Mouse (Mus musculus) MEL (cell line): Measurements from ENCODE around the gene Slc16a11. TPM values are rescaled to one million over a fixed set of nuclear protein-coding genes. Genes with fewer than 3 reads are reported as not detected.

Experiments
- DNase-seq: peaks from one replicate; pipeline ENCODE4 v3.0.0; 2011; ENCODE audit warnings: low read depth, low spot score
- H3K27ac ChIP-seq: 2 replicates; pipeline ENCODE4 v1.5.1; 2012; ENCODE audit warnings: low read depth, mild to moderate bottlenecking, control low read depth, low read length, moderate library complexity; ENCODE audit not compliant: control insufficient read depth
- H3K27me3 ChIP-seq, 2 experiments: fragments of 150-350 bp in 1 of 2; sonication (generic) in 1 of 2; 2 replicates each; pipeline ENCODE4 v1.6.1; 2012; ENCODE audit warnings: low read length in 2 of 2, mild to moderate bottlenecking in 2 of 2, improper control_type of control experiment in 1 of 2, moderate library complexity in 1 of 2; ENCODE audit not compliant: insufficient read depth in 2 of 2, control insufficient read depth in 1 of 2
- H3K36me3 ChIP-seq, 2 experiments: 2 replicates each; pipeline ENCODE4 v1.6.1; 2012 to 2014; ENCODE audit warnings: low read length in 2 of 2, improper control_type of control experiment in 1 of 2, inconsistent platforms in 1 of 2, mild to moderate bottlenecking in 1 of 2; ENCODE audit not compliant: insufficient read depth in 2 of 2, control insufficient read depth in 1 of 2
- H3K4me1 ChIP-seq, 2 experiments: fragments of 150-350 bp in 1 of 2; sonication (generic) in 1 of 2; 2 replicates each; pipeline ENCODE4 v1.6.1; 2012; ENCODE audit warnings: low read length in 2 of 2, improper control_type of control experiment in 1 of 2, mild to moderate bottlenecking in 1 of 2; ENCODE audit not compliant: insufficient read depth in 2 of 2, control insufficient read depth in 1 of 2
- H3K4me3 ChIP-seq, 2 experiments: fragments of 150-350 bp in 1 of 2; sonication (generic) in 1 of 2; 2 replicates each; pipeline ENCODE4 v1.5.1; 2012; ENCODE audit warnings: low read depth in 2 of 2, low read length in 2 of 2, mild to moderate bottlenecking in 2 of 2, moderate library complexity in 2 of 2, control low read depth in 1 of 2, improper control_type of control experiment in 1 of 2; ENCODE audit not compliant: control insufficient read depth in 1 of 2, insufficient read depth in 1 of 2
- H3K79me2 ChIP-seq: 2 replicates; pipeline ENCODE4 v1.6.1; 2012; ENCODE audit warnings: mild to moderate bottlenecking, low read length, moderate library complexity; ENCODE audit not compliant: control insufficient read depth, poor library complexity, insufficient read depth
- H3K9ac ChIP-seq: 2 replicates; pipeline ENCODE4 v1.6.1; 2012; ENCODE audit warnings: low read depth, mild to moderate bottlenecking, control low read depth, low read length, moderate library complexity; ENCODE audit not compliant: control insufficient read depth, poor library complexity, severe bottlenecking
- H3K9me3 ChIP-seq: fragments of 150-350 bp; sonication (generic); replicated peaks from 2 replicates; pipeline ENCODE4 v1.6.1; 2012; ENCODE audit warnings: mild to moderate bottlenecking, low read length, improper control_type of control experiment, moderate library complexity; ENCODE audit not compliant: insufficient read depth
- CHD1 ChIP-seq: IDR thresholded peaks from 2 replicates; pipeline ENCODE4 v1.6.1; 2012; ENCODE audit warnings: low read depth, mild to moderate bottlenecking, inconsistent platforms, low read length, improper control_type of control experiment
- CTCF ChIP-seq, 3 experiments: IDR thresholded peaks in 2 of 3; conservative IDR thresholded peaks in 1 of 3; 2 replicates each; pipeline ENCODE4 v1.5.1; 2011 to 2012; ENCODE audit warnings: low read length in 3 of 3, low read depth in 2 of 3, mild to moderate bottlenecking in 2 of 3, improper control_type of control experiment in 1 of 3, inconsistent platforms in 1 of 3, mixed read lengths in 1 of 3, moderate library complexity in 1 of 3; ENCODE audit not compliant: control insufficient read depth in 1 of 3, insufficient read depth in 1 of 3, poor library complexity in 1 of 3, severe bottlenecking in 1 of 3
- ELF1 ChIP-seq: IDR thresholded peaks from 2 replicates; pipeline ENCODE4 v1.6.1; 2014; ENCODE audit warnings: low read depth, mild to moderate bottlenecking, inconsistent platforms, low read length, improper control_type of control experiment, moderate library complexity
- HCFC1 ChIP-seq: IDR thresholded peaks from 2 replicates; pipeline ENCODE4 v1.6.1; 2012; ENCODE audit warnings: low read depth, mild to moderate bottlenecking, inconsistent platforms, low read length, improper control_type of control experiment, moderate library complexity
- MAX ChIP-seq: IDR thresholded peaks from 2 replicates; pipeline ENCODE4 v1.6.1; 2011; ENCODE audit warnings: low read length, improper control_type of control experiment
- MYC ChIP-seq: IDR thresholded peaks from 2 replicates; pipeline ENCODE4 v1.6.1; 2011; ENCODE audit warnings: low read depth, mild to moderate bottlenecking, low read length, improper control_type of control experiment, moderate library complexity
- NRF1 ChIP-seq: IDR thresholded peaks from 2 replicates; pipeline ENCODE4 v1.6.1; 2014; ENCODE audit warnings: low read depth, mild to moderate bottlenecking, inconsistent platforms, low read length, improper control_type of control experiment, moderate library complexity; ENCODE audit not compliant: poor library complexity, insufficient read depth, severe bottlenecking
- POLR2A ChIP-seq, 2 experiments: IDR thresholded peaks; 2 replicates each; pipeline ENCODE4 v1.6.1; 2011 to 2012; ENCODE audit warnings: low read length in 2 of 2, mild to moderate bottlenecking in 2 of 2, control low read depth in 1 of 2, improper control_type of control experiment in 1 of 2, low read depth in 1 of 2, moderate library complexity in 1 of 2; ENCODE audit not compliant: control insufficient read depth in 1 of 2, insufficient read depth in 1 of 2, poor library complexity in 1 of 2
- POLR2AphosphoS2 ChIP-seq: IDR thresholded peaks from 2 replicates; pipeline ENCODE4 v1.6.1; 2011; ENCODE audit warnings: low read length, improper control_type of control experiment
- RAD21 ChIP-seq: IDR thresholded peaks from 2 replicates; pipeline ENCODE4 v1.6.1; 2011; ENCODE audit warnings: mild to moderate bottlenecking, low read depth, low read length, improper control_type of control experiment
- RCOR1 ChIP-seq: IDR thresholded peaks from 2 replicates; pipeline ENCODE4 v1.6.1; 2012; ENCODE audit warnings: low read depth, mild to moderate bottlenecking, inconsistent platforms, low read length, improper control_type of control experiment
- SMC3 ChIP-seq: IDR thresholded peaks from 2 replicates; pipeline ENCODE4 v1.6.1; 2011; ENCODE audit warnings: low read depth, low read length, improper control_type of control experiment
- TAL1 ChIP-seq: IDR thresholded peaks from 2 replicates; pipeline ENCODE4 v1.6.1; 2012; ENCODE audit warnings: mild to moderate bottlenecking, inconsistent platforms, low read length, moderate library complexity, mixed read lengths
- TBP ChIP-seq: IDR thresholded peaks from 2 replicates; pipeline ENCODE4 v1.8.0; 2011; ENCODE audit warnings: low read depth, low read length, improper control_type of control experiment
- UBTF ChIP-seq: IDR thresholded peaks from 2 replicates; pipeline ENCODE4 v1.6.1; 2012; ENCODE audit warnings: low read depth, mild to moderate bottlenecking, inconsistent platforms, low read length, improper control_type of control experiment, moderate library complexity, borderline replicate concordance; ENCODE audit not compliant: insufficient read depth
- USF1 ChIP-seq: IDR thresholded peaks from 2 replicates; pipeline ENCODE4 v1.6.1; 2014; ENCODE audit warnings: low read depth, mild to moderate bottlenecking, inconsistent platforms, low read length, improper control_type of control experiment, moderate library complexity
- USF2 ChIP-seq, 2 experiments: IDR thresholded peaks; 2 replicates each; pipeline ENCODE4 v1.6.1; 2011 to 2012; ENCODE audit warnings: improper control_type of control experiment in 2 of 2, low read length in 2 of 2, borderline replicate concordance in 1 of 2, inconsistent platforms in 1 of 2, low read depth in 1 of 2, mild to moderate bottlenecking in 1 of 2; ENCODE audit not compliant: insufficient read depth in 1 of 2
- ZKSCAN1 ChIP-seq: IDR thresholded peaks from 2 replicates; pipeline ENCODE4 v1.6.1; 2012; ENCODE audit warnings: low read depth, mild to moderate bottlenecking, inconsistent platforms, low read length, improper control_type of control experiment, moderate library complexity
- ZMIZ1 ChIP-seq: IDR thresholded peaks from 2 replicates; pipeline ENCODE4 v1.6.1; 2012; ENCODE audit warnings: low read depth, mild to moderate bottlenecking, inconsistent platforms, low read length, improper control_type of control experiment, moderate library complexity
- polyA plus RNA-seq, 2 experiments: library from polyadenylated mRNA; stranded (reverse) in 1 of 2; unstranded in 1 of 2; fragments of >175 nt in 1 of 2; fragments of >200 nt in 1 of 2; gene quantifications; 2 replicates each; pipeline versions ENCODE4 v1.2.1 to v1.2.4; 2012; ENCODE audit warnings: low replicate concordance in 2 of 2, low read depth in 1 of 2; ENCODE audit not compliant: insufficient read length in 2 of 2, insufficient read depth in 1 of 2, missing spikeins in 1 of 2
- total RNA-seq: library from RNA; depleted of rRNA; stranded (reverse); fragments of 300-350 nt; gene quantifications from 2 replicates; pipeline ENCODE4 v1.2.3, GENCODE M21; 2012

The Slc16a11 gene
- total and polyA plus RNA-seq, 3 experiments = 0.31 to 1.2 TPM; not detected in 1

- TF ChIP-seq UBTF = 0 out of 2 replicates have a peak, but pooled peaks have one; percentile 53
- no peak for TF ChIP-seq CTCF (IDR thresholded peaks at IDR 0.05 in 2 of 3, conservative IDR thresholded peaks at IDR 0.05 in 1 of 3; ENCODE audit: control insufficient read depth in 1 of 3, insufficient read depth in 1 of 3, low read depth in 2 of 3, low read length in 3 of 3, poor library complexity in 1 of 3, severe bottlenecking in 1 of 3)
- TF ChIP-seq USF2 (IDR thresholded peaks at IDR 0.05; ENCODE audit: borderline replicate concordance in 1 of 2, insufficient read depth in 1 of 2, low read depth in 1 of 2, low read length in 2 of 2) = peak; percentile 58 to 86
- peak; percentile 98 for TF ChIP-seq USF1
- peak; percentile 62; the same call in 1 of the 2 replicates for TF ChIP-seq HCFC1
- TF ChIP-seq RCOR1 = no peak
- peak; percentile 95 for TF ChIP-seq POLR2AphosphoS2
- no peak for TF ChIP-seq ZKSCAN1
- TF ChIP-seq ELF1 = peak; percentile 58
- peak; percentile 93 for TF ChIP-seq ZMIZ1
- peak; percentile 97 for TF ChIP-seq MAX
- TF ChIP-seq TBP = peak; percentile 96
- peak; percentile 88 to 98 for TF ChIP-seq POLR2A (IDR thresholded peaks at IDR 0.05; ENCODE audit: control insufficient read depth in 1 of 2, insufficient read depth in 1 of 2, low read depth in 1 of 2, low read length in 2 of 2, poor library complexity in 1 of 2)
- no peak for TF ChIP-seq RAD21
Observed at GRCm38 (mm10) chr11:70220731-70221602, 8.4 kb downstream of the Slc16a11 start, which contains the start of gene Slc16a13 (continued).

- Histone ChIP-seq H3K79me2 (peaks cover 5% of the 10 kb centered on the region; the same call in 1 of the 2 replicates), H3K4me3 (peak overlapping the region; percentile 66 to 77), H3K4me1 (peaks cover 5 to 7% of the 10 kb centered on the region in 2 experiments; a peak in 3 of 4 replicates), H3K9me3 (no peaks in the 10 kb centered on the region), H3K36me3 (peaks cover 0 to 5% of the 10 kb centered on the region in 2 experiments; a peak in 2 of 4 replicates), H3K27me3 (no peaks in the 10 kb centered on the region), H3K27ac (peak overlapping the region; percentile 72), H3K9ac (peak overlapping the region; percentile 70)
- TF ChIP-seq POLR2AphosphoS2 (no peak), CHD1 (peak; percentile 62; the same call in 1 of the 2 replicates), SMC3 (0 out of 2 replicates have a peak, but pooled peaks have one; percentile 13), NRF1 (no peak), HCFC1 (peak; percentile 16; the same call in 1 of the 2 replicates), CTCF (IDR thresholded peaks at IDR 0.05 in 2 of 3, conservative IDR thresholded peaks at IDR 0.05 in 1 of 3; ENCODE audit: control insufficient read depth in 1 of 3, insufficient read depth in 1 of 3, low read depth in 2 of 3, low read length in 3 of 3, poor library complexity in 1 of 3, severe bottlenecking in 1 of 3) (peak in 1 of 3 experiments; percentile 32; a peak in 2 of 6 replicates), UBTF (0 out of 2 replicates have a peak, but pooled peaks have one; percentile 6), MYC (no peak), TAL1 (peak; percentile 76)
- peak; percentile 72 for DNase-seq
Observed at GRCm38 (mm10) chr11:70221603-70222500, 9.3 kb downstream of the Slc16a11 start.
